Mouse (Mus musculus): ENCODE measurements around the gene Rora.
A peak's percentile ranks its signal among the peaks of the same experiment; 100 is the strongest.

Gene Rora

DNA sequence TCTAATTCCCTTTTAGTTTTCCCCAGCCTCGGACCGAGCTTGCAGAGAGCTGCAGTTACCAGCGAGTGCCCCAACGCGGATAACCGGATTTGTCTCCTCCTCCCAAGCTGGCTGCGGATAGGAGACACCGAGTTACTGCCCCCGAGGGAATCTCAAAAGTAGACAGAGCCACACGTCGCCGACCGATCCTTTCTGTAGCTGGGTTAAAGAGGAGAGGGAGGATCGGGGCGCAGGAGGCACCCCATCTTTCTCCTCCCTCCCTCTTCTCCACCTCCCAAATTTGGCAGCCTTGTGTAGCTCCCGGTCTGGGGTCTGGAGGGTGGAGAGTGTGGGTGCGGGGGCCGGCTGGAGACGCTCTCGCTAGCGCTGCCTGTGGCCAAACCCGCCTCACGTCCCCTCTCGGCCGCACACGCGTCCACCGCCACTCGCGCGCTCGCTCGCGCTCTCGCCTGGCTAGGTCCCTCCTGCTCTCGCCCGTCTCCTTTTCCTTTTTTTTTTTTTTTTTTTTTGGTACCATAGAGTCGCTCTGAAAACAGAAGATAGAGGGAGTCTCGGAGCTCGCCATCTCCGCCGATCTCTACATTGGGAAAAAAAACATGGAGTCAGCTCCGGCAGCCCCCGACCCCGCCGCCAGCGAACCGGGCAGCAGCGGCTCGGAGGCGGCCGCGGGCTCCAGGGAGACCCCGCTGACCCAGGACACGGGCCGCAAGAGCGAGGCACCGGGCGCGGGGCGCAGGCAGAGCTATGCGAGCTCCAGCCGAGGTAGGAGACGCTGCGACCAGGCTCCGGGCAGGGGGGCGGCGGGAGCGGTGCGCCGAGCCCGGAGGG lies at the start of gene Rora:
Gene Rora, plus strand, starts transcription at position 576 of the 828 bp plus-strand sequence.
- DNase-seq (ENCODE audit: low spot score): peak; percentile 82

- DNase-seq (ENCODE audit: low spot score): no peak
These were observed 39.6 kb upstream of the Rora start for GRCm38 (mm10) chr9:68614006-68614405.

DNA sequence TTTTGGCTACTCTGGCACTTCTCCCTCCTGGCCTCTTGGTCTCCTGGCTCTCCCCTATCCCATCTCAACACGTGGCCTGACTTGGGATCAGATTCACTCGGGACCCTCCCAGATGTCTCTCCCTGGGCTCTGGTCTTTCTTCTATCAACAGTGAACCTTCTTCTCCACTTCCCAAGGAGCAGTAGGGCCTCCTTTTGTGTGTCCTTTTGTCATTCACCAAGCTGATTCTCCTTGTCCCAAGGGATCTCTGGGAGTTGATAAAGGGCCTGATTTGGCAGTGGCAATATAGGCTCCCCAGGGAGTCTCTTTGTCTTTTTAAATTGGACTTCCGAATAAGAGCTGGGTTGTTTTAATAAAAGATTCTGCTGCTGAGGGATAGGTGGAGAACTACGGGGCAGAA lies 36.5 kb upstream of the Rora start:
- no peak for DNase-seq (ENCODE audit: low spot score)

GRCm38 (mm10) chr9:68620036-68620435 lies 33.5 kb upstream of the Rora start:
- no peak for DNase-seq (ENCODE audit: low spot score)

DNA sequence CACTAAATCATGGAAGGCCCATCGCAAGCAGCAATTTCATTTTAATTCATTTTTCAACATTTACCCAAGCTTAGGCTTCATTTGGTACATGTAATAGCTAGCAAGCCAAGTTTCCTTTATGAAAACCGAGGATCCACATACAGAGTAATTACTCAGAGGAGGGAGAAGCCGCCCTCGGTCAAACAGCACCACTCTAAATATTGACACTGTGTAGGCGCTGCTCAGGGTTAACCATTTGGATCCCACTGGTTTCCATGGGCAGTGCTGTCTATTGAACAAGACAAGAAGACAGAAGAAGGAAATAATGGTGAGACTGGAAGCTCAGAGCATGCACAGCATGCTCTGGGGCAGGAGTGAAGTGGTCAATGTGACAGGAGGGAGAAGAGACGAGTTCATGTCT lies 33.1 kb upstream of the Rora start:
- no peak for DNase-seq (ENCODE audit: low spot score)

- DNase-seq (ENCODE audit: low spot score): no peak
These were observed 28.6 kb upstream of the Rora start for GRCm38 (mm10) chr9:68624981-68625380.

GRCm38 (mm10) chr9:68637301-68637700 lies 16.3 kb upstream of the Rora start:
- DNase-seq (ENCODE audit: low spot score): no peak

DNA sequence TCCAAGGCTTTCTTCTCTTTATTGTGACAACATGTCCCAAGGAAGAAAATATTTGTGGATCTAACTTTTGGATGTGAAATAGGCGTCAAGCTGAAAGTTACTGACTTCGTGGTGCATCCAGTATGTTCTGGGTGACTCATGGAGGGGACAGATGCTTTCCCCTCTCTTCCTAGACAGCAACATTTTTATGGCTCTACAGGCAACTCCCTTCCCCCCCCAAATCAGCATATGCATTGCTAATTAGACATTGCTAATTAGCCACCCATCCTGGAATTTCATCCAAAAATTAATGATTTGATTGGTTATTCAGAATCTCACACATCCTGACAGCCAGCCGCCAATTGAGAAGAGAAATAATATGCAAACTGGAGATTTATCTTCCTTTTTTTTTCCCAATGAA lies 12.5 kb upstream of the Rora start:
- DNase-seq (ENCODE audit: low spot score): no peak

- no peak for DNase-seq (ENCODE audit: low spot score)
These were observed 5.5 kb upstream of the Rora start for GRCm38 (mm10) chr9:68648061-68648460.

DNA sequence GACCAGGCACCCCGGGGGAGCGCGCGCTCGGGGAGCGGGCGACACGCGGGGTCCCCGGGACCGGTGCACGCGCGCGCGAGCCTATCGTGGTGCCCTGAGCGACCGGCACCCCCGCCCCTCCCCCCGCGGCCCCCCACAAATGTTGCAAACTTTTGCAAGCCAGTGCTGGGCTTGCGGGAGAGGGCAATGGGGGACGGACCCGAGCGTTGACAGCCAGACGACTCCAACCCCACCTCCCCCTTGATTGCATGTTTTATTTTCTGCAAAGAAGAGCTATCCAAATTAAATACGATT lies 400 bp downstream of the Rora start:
- DNase-seq (ENCODE audit: low spot score): no peak

DNA sequence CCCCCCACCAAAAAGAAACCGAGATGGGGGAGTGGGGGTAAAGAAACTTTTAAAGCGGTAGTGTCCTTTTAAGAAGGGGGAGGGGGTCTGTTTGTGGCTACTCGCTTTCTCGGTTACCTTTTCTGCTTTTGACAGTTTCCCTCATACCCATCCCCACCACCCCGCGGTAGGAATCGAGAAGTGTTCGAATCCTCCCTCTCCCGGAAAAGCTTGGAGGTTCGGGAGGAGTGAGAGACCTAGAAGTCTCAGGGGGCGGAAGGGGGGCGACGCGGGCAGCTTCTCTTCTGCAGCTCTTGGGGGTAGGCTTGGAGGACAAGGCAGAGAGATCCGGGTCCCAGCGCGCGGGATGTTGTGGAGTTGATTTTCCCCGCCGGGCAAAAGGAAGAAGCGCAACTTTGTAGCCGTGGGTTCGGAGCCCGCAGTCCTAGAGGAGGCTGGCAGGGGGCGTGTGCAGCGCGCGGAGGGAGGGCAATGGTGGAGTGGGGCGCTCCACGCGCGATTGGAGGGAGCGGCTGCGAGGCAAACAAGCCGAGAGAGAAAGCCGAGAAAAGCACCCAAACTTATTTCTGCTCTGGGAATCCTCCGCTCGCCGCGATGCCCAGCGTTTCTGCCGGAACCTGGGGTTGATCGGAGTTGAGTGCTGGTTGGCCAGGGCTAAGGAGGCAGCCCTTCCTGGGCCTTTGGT lies 889 bp downstream of the Rora start:
- DNase-seq (ENCODE audit: low spot score): peak; percentile 68

DNA sequence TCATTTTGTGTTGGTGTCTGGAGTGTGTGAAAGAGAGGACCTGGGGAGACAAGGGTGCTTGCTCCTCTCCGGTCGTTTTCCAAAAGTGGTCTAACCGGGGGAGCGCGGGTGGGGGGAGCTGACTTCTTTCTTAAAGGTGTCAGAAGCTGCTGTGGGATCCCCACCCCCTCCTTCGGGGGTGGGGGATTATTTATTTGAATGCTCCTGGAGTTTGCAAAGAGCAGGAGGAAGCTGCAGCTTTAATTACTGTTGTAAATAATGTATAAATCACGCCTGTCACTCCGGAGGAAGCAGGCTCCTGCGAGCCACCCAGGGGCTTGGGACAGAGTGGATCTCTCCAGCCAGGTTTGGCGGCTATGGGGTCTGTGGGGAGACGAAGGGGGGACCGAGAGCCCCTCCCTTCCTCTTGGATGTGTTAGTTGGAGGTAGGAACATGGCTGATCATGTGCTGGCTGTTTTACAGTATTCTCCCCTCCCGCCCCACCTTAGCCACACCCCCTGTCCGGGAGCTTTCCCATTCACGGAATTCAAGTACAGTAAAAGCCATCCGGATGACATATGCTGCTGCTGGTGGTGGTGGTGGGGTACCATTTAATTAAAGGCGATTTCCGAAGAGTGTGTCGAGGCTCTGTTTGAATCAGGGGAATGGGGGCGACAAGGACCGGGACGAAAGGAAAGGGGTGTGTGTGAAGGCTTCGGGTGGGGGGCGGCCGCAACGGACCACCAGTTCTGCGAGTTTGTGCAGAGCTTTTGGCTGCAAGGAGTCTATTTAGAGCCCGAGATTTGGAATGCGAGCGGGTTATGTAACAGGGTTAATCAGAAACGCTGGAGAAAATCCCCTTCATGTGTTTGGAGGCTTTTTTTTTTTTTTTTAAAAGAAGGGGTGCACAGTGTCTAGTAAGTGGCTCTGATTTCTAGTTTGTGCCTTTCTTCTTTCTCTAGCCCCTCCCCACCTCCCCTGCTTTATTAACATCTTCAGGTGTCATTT lies 1.7 kb downstream of the Rora start:
- DNase-seq (ENCODE audit: low spot score): peak; percentile 58

- no peak for DNase-seq (ENCODE audit: low spot score)
These were observed 2.6 kb downstream of the Rora start for GRCm38 (mm10) chr9:68656076-68656795.

- no peak for DNase-seq (ENCODE audit: low spot score)
These were observed 3.2 kb downstream of the Rora start for GRCm38 (mm10) chr9:68656796-68657130.

GRCm38 (mm10) chr9:68670731-68671130 lies 17.1 kb downstream of the Rora start:
- no peak for DNase-seq (ENCODE audit: low spot score)

- no peak for DNase-seq (ENCODE audit: low spot score)
These were observed 18.9 kb downstream of the Rora start for GRCm38 (mm10) chr9:68672459-68672858.

- DNase-seq (ENCODE audit: low spot score): no peak
These were observed 19.6 kb downstream of the Rora start for GRCm38 (mm10) chr9:68673221-68673620.

DNA sequence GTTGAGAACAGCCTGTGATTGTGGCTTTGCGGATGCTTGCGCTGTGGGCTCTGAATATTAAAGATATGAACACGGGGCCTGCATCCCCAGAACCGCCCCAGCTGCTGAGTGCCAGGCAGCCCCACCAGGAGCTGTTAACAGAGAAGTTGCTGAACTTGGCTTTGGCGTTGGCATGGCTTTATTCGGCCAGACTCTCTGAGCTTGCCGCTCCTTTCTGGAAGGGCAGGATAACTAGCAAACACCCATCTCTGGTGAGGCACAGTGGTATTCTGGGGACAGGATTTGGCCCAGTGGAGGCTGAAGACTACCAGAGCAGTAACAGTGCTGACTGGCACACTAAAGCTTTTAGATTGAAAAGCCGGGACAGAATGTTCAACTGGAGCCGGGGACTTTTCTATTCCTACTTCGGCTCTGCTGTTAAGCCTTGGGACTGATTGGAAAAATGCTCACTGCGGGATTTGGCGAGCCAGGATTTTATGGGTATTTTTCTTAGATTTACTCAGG lies 26.3 kb downstream of the Rora start:
- no peak for DNase-seq (ENCODE audit: low spot score)

DNA sequence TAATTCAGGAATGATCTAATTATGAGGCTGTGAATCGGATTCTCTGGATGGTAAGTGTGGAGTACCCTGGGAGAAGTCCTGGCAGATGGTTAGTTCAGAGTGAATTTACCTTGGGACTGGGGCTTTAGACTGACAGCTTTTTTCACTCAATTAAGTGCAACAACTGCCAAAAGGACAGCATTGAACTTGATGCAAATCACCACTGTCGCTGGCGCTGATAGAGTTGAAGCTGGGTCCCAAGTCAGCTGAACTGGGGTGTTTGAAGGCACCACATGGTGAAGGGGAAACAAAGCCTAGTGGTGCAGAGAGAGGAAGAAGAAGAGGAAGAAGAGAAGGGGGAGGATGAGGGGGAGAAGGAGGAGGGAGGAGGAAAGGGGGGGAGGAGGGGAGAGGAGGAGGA lies 30.4 kb downstream of the Rora start:
- DNase-seq (ENCODE audit: low spot score): peak; percentile 30

DNA sequence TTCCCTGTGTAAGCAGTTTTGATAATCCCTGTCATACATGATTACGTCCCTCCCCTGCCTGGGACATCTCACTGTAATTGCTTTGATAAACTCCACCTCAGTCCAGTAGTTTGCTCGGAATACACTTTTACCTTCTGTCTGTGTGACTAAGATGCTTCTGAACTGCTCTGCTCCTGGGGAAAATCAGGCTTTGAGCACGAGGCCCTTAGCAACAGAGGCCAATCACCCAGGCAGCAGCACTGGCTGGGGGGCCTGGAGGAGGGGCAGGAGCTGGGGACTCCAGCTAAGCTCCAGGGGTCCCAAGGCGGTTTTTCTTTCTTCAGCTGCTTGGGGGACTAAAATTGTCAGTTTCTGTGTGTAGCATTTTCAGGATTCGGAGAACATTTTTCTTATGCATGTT lies 32.0 kb downstream of the Rora start:
- no peak for DNase-seq (ENCODE audit: low spot score)

DNA sequence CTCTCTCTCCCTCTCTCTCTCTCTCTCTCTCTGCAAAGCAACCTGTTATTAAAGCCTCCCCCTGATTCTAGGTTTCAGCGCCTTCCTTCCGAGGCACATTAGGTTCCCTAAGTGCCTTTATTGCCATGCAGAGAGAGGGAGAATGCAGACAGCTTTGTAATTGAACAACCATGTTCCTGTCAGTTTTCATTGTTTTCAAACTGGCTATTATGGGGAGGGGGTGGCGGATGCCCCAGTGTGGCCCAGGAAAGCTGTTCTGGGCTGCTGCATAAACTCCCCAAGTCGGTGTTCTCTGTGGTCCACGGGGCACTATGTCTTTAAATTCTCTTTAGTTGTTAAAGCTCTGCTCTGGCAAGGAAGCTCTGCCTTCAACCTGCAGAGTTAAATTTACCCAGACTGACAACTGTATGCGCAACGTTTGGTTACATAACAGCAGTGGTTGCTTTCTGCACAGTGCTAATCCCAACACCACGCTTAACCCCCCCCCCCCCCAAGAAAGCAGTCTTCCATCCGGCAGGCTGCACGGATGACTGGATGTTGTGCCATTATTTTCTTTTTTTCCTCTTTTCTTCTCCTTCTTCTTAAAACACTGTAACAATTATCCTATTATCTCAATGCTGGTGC lies 33.8 kb downstream of the Rora start:
- peak; percentile 62 for DNase-seq (ENCODE audit: low spot score)

Measured in retina, embryonic 14.5 days (tissue).